Mouse (Mus musculus): ENCODE measurements around the gene Ndufb5. TPM values are rescaled to one million over a fixed set of nuclear protein-coding genes. Genes with fewer than 3 reads are reported as not detected.
"Not testable (repeated sequence)": the region's sequence is repeated elsewhere in the genome, so short reads cannot be mapped to it uniquely, and the experiment has no call there.

The Ndufb5 gene
- polyA plus RNA-seq, 1 experiment from 2014 or later: 650 TPM

DNA sequence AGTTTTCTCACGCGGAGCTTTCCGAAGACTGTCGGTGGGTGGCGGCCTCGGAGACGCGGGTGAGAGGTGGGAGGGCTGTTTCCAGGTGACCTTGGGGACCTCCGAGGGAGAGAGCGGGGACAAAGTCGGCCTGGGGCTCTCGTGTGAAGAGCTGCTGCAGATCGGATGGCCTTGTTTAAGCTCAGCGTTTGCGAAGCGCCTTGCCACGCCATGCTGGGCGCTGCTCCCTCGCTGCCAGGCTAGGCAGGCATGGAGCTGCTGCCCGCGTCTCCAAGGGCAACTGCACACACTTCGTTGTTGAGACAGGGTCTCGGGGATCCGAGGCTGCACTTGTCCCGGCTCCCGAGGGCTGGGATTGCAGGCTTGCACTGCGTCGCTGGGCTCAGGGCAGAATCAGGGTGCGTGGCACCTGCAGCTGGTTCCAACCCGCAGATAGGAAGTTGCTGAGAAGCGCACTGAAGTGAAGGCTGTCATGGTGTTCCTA is 424 bp downstream of the Ndufb5 start, which contains the start of gene Mrpl47:
Gene Mrpl47, minus strand, starts transcription at position 434 of the 484 bp plus-strand sequence.
- Histone ChIP-seq H3K36me3 (peaks cover 28% of the 10 kb centered on the region), H3K27me3 (no peaks in the 10 kb centered on the region), H3K4me2 (peak within 1 kb of the TSS; percentile 64), H3K9ac (peak within 1 kb of the TSS; percentile 78), H3K4me3 (peak within 1 kb of the TSS; percentile 63), H3K4me1 (replicated peaks) (peaks cover 19% of the 10 kb centered on the region), H3K9me3 (replicated peaks) (no peaks in the 10 kb centered on the region), H3K27ac (peak within 1 kb of the TSS; percentile 93)
- WGBS: under 1% methylated on average over 31 of the region's 31 CpGs
- ATAC-seq (replicated peaks; ENCODE audit: insufficient number of reproducible peaks, insufficient read depth, low FRiP score, low read depth): peak; percentile 42

DNA sequence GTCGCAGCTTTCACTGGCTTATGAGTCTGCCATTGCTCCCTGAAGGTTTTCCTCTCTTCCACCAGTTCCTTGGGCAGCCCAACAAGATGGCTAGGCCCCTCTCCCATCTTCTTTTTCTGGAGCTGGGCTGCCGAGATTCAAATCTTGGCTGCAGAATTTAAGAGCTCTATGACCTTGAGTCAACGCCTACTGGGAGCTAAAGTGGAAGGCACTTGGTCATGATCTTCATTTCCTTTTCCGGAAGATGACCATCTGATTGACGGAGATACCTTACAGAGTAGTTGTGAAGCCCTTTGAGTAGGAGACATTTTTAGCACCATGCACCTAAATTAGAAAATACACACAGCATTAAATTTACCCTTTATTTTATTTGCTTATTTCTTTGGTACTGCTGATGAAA is 1.8 kb downstream of the Ndufb5 start:
- Histone ChIP-seq H3K4me1 (replicated peaks) (peaks cover 19% of the 10 kb centered on the region), H3K36me3 (peaks cover 22% of the 10 kb centered on the region; the same call in 1 of the 2 replicates), H3K9ac (no peak overlapping the region), H3K4me2 (peak overlapping the region; percentile 60), H3K27ac (no peak overlapping the region), H3K4me3 (peak overlapping the region; percentile 63; the same call in 1 of the 2 replicates), H3K27me3 (no peaks in the 10 kb centered on the region), H3K9me3 (replicated peaks) (no peaks in the 10 kb centered on the region)
- 85% methylated on average over 5 of the region's 5 CpGs for WGBS
- ATAC-seq (replicated peaks; ENCODE audit: insufficient number of reproducible peaks, insufficient read depth, low FRiP score, low read depth): no peak

DNA sequence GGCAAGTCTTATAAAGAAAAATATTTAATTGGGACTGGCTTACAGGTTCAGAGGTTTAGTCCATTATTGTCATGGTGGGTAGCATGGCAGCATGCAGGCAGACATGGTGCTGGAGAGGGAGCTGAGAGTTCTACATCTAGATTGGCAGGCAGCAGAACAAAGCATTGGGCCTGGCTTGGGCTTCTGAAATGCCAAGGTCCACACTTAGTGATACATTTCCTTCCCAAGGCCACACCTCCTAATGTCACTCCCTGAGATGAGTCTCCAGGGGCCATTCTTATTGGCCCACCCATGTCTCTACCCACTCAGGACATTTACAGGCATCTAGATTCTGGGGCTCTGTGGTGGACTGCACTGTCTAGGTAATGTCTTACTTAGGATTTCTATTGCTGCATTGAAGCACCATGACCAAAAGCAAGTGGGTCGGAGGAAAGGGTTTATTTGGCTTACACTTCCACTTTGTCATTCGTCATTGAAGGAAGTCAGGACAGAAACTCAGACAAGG is 5.5 kb downstream of the Ndufb5 start:
- Histone ChIP-seq H3K4me2 (no peak overlapping the region), H3K27me3 (no peaks in the 10 kb centered on the region), H3K9me3 (replicated peaks) (no peaks in the 10 kb centered on the region), H3K36me3 (peaks cover 38% of the 10 kb centered on the region), H3K4me3 (no peak overlapping the region), H3K4me1 (replicated peaks) (peaks cover 13% of the 10 kb centered on the region), H3K9ac (no peak overlapping the region), H3K27ac (no peak overlapping the region)
- 72% methylated on average over 2 of the region's 2 CpGs for WGBS
- no peak for ATAC-seq (replicated peaks; ENCODE audit: insufficient number of reproducible peaks, insufficient read depth, low FRiP score, low read depth)

DNA sequence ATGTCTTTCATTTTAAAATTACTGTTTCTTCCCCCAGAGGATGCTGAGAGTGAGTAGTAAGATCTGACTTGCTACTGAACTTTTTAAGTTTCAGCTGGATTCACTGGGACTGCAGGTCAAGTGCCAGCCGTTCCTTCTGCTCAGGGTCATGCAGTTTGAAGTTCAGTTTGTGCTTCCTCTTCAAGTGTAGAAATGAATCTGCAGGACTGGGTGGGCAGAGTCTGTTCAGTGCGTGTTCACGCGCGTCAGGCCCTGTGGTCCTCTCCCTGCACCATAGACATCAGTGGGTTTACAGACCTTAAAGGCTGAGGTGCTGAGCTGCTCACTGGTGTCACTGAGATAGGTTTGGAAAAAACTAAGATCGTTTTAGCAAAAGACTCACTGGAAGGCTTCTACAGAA is 8.2 kb downstream of the Ndufb5 start:
- no peak for ATAC-seq (replicated peaks; ENCODE audit: insufficient number of reproducible peaks, insufficient read depth, low FRiP score, low read depth)
- H3K36me3 ChIP-seq: peaks cover 59% of the 10 kb centered on the region
- 89% methylated on average over 6 of the region's 6 CpGs for WGBS

GRCm38 (mm10) chr3:32745426-32745825 is 8.6 kb downstream of the Ndufb5 start:
- peaks cover 60% of the 10 kb centered on the region for H3K36me3 ChIP-seq
- H3K9ac ChIP-seq; ATAC-seq (replicated peaks; ENCODE audit: insufficient number of reproducible peaks, insufficient read depth, low FRiP score, low read depth); H3K4me3 ChIP-seq; H3K27ac ChIP-seq; H3K27me3 ChIP-seq; H3K9me3 ChIP-seq (replicated peaks); H3K4me2 ChIP-seq; H3K4me1 ChIP-seq (replicated peaks): not testable (repeated sequence)

More for the DNA sequence above, 8.2 kb downstream of the Ndufb5 start:
- Histone ChIP-seq H3K4me3 (no peak overlapping the region), H3K9ac (no peak overlapping the region), H3K9me3 (replicated peaks) (no peaks in the 10 kb centered on the region), H3K27me3 (no peaks in the 10 kb centered on the region), H3K27ac (no peak overlapping the region), H3K4me1 (replicated peaks) (peaks cover 3% of the 10 kb centered on the region; the same call in 1 of the 2 replicates), H3K4me2 (no peak overlapping the region)

- no peak overlapping the region for H3K4me3 ChIP-seq
- peaks cover 72% of the 10 kb centered on the region for H3K36me3 ChIP-seq
- peaks cover 3% of the 10 kb centered on the region; the same call in 1 of the 2 replicates for H3K4me1 ChIP-seq (replicated peaks)
- H3K27me3 ChIP-seq: no peaks in the 10 kb centered on the region
- no peak overlapping the region for H3K4me2 ChIP-seq
- H3K9ac ChIP-seq: no peak overlapping the region
- H3K9me3 ChIP-seq (replicated peaks): no peaks in the 10 kb centered on the region
- H3K27ac ChIP-seq: no peak overlapping the region
- ATAC-seq (replicated peaks; ENCODE audit: insufficient number of reproducible peaks, insufficient read depth, low FRiP score, low read depth): no peak
- WGBS: 78% methylated on average over 9 of the region's 9 CpGs
Measured at GRCm38 (mm10) chr3:32748384-32748783, 11.6 kb downstream of the Ndufb5 start.

- Histone ChIP-seq H3K9ac (no peak overlapping the region), H3K4me1 (replicated peaks) (peaks cover 6% of the 10 kb centered on the region), H3K27ac (no peak overlapping the region), H3K9me3 (replicated peaks) (no peaks in the 10 kb centered on the region), H3K4me3 (no peak overlapping the region), H3K27me3 (no peaks in the 10 kb centered on the region), H3K36me3 (peaks cover 74% of the 10 kb centered on the region), H3K4me2 (no peak overlapping the region)
- 89% methylated on average over 4 of the region's 4 CpGs for WGBS
- no peak for ATAC-seq (replicated peaks; ENCODE audit: insufficient number of reproducible peaks, insufficient read depth, low FRiP score, low read depth)
Measured at GRCm38 (mm10) chr3:32749820-32750579, 13.2 kb downstream of the Ndufb5 start.

- Histone ChIP-seq H3K9me3 (replicated peaks) (no peaks in the 10 kb centered on the region), H3K27ac (peak overlapping the region; percentile 32), H3K9ac (no peak overlapping the region), H3K4me1 (replicated peaks) (peaks cover 6% of the 10 kb centered on the region), H3K4me2 (no peak overlapping the region), H3K36me3 (peaks cover 39% of the 10 kb centered on the region), H3K27me3 (no peaks in the 10 kb centered on the region), H3K4me3 (no peak overlapping the region)
- 45% methylated on average over 3 of the region's 3 CpGs for WGBS
- ATAC-seq (replicated peaks; ENCODE audit: insufficient number of reproducible peaks, insufficient read depth, low FRiP score, low read depth): no peak
Measured at GRCm38 (mm10) chr3:32754384-32754915, 17.7 kb downstream of the Ndufb5 start.

- no peaks in the 10 kb centered on the region for H3K36me3 ChIP-seq
- no peaks in the 10 kb centered on the region for H3K9me3 ChIP-seq (replicated peaks)
- H3K4me2 ChIP-seq: no peak overlapping the region
- no peaks in the 10 kb centered on the region for H3K27me3 ChIP-seq
- H3K4me1 ChIP-seq (replicated peaks): no peaks in the 10 kb centered on the region; the same call in 1 of the 2 replicates
- 69% methylated on average over 5 of the region's 5 CpGs for WGBS
- no peak for ATAC-seq (replicated peaks; ENCODE audit: insufficient number of reproducible peaks, insufficient read depth, low FRiP score, low read depth)
- no peak overlapping the region for H3K27ac ChIP-seq
- H3K9ac ChIP-seq: no peak overlapping the region
- H3K4me3 ChIP-seq: no peak overlapping the region
Measured at GRCm38 (mm10) chr3:32759212-32759611, 22.4 kb downstream of the Ndufb5 start.

GRCm38 (mm10) chr3:32762962-32763361 is 26.2 kb downstream of the Ndufb5 start:
- Histone ChIP-seq H3K36me3 (no peaks in the 10 kb centered on the region), H3K9ac (no peak overlapping the region), H3K9me3 (replicated peaks) (no peaks in the 10 kb centered on the region), H3K4me1 (replicated peaks) (no peaks in the 10 kb centered on the region), H3K27ac (no peak overlapping the region), H3K27me3 (no peaks in the 10 kb centered on the region), H3K4me3 (no peak overlapping the region), H3K4me2 (no peak overlapping the region)
- no peak for ATAC-seq (replicated peaks; ENCODE audit: insufficient number of reproducible peaks, insufficient read depth, low FRiP score, low read depth)
- WGBS: 60% methylated on average over 8 of the region's 8 CpGs

- H3K27ac ChIP-seq: no peak overlapping the region
- H3K4me2 ChIP-seq: no peak overlapping the region
- no peak overlapping the region for H3K9ac ChIP-seq
- H3K4me3 ChIP-seq: no peak overlapping the region
- H3K36me3 ChIP-seq: no peaks in the 10 kb centered on the region
- ATAC-seq (replicated peaks; ENCODE audit: insufficient number of reproducible peaks, insufficient read depth, low FRiP score, low read depth): no peak
- H3K9me3 ChIP-seq (replicated peaks): no peaks in the 10 kb centered on the region
- H3K27me3 ChIP-seq: no peaks in the 10 kb centered on the region
- H3K4me1 ChIP-seq (replicated peaks): no peaks in the 10 kb centered on the region
- WGBS: 41% methylated on average over 7 of the region's 7 CpGs
Measured at GRCm38 (mm10) chr3:32763902-32764301, 27.1 kb downstream of the Ndufb5 start.
